8 mouse cellular contexts compared by ENCODE assay signal in the genomic region with DNA sequence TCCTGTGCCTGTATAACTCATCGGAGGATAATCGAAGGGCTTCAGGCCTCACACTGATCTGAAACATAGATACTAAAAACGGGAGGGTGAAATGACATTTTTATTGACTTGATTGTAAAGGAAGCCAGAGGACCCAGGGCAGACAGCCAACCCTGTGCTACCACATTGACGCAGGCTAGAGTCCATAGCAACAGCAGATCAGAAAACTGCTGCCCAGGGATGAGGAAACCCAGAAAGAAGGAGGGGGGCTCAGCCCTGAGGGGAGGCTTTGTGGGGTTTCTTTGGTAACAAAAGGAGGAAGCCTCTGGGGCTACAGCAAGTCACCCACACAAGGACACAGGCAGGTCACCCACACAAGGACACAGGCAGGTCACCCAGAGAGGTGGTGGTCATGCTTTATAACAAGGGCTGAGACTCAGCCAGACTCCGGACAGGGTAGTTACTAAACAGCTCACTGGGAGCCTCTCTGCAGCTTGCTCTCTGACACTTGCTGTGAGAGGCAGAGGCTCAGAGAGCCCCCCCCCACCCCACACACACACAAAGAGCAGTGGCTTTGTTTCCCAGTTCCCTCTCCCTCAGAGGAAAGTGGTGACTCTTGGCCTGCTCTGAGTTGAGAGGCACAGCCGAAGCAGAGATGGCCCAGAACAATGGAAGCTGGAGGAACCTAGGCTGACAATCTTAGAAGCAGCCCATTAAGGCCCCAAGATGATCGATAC. TPM values are rescaled to one million over a fixed set of nuclear protein-coding genes. Genes with fewer than 3 reads are reported as not detected.
DNase-seq lines count a peak whose midpoint lies in the region; ATAC-seq lines count a peak whose summit lies in the region.

No protein-coding gene starts in this region.

- peak; percentile 77 for ATAC-seq in hindbrain, embryonic 13.5 days (ENCODE audit: low FRiP score)

- peak; percentile 38 to 54 for DNase-seq in cerebellum, postnatal 14 days
- no peak for DNase-seq in cerebellum, postnatal 36 days
- DNase-seq in MN1 (ENCODE audit: low spot score) = peak; percentile 35
- peak; percentile 21 for DNase-seq in lung, postnatal 36 days
- DNase-seq in ovary, adult 18-20 months (ENCODE audit: low spot score) = no peak
- DNase-seq in cerebellum, adult 8-10 months = no peak
- DNase-seq in cerebellum, adult 18-20 months = no peak

- peaks cover 4% of the 10 kb centered on the region; the same call in 1 of the 2 replicates for H3K27me3 ChIP-seq in hindbrain, embryonic 13.5 days

- H3K27ac ChIP-seq in hindbrain, embryonic 13.5 days = peak overlapping the region; percentile 73

- no peaks in the 10 kb centered on the region for H3K36me3 ChIP-seq in hindbrain, embryonic 13.5 days

- no peaks in the 10 kb centered on the region for H3K9me3 ChIP-seq in hindbrain, embryonic 13.5 days

- no peak overlapping the region for H3K9ac ChIP-seq in hindbrain, embryonic 13.5 days

- H3K4me1 ChIP-seq in hindbrain, embryonic 13.5 days (replicated peaks) = peaks cover 26% of the 10 kb centered on the region

- no peak overlapping the region for H3K4me2 ChIP-seq in hindbrain, embryonic 13.5 days

- no peak overlapping the region for H3K4me3 ChIP-seq in hindbrain, embryonic 13.5 days

- 27% methylated on average over 7 of the region's 7 CpGs for WGBS in hindbrain, embryonic 13.5 days

RNA-seq across cellular contexts. Expression of a gene that starts 19.2 kb away (rescaled TPM):
- polyA plus RNA-seq in hindbrain, embryonic 13.5 days (2015; fragmentation: Nextera tagmentation; extraction: Ambion mirVana) = 2.8 and 3.1 TPM in 2 replicates

Comparison
In these comparisons a context has a peak if more than half of its experiments do, and no peak if none do; other contexts are left out.
1. DNase-seq: peak in cerebellum, postnatal 14 days (2 of 2), MN1 (single experiment) and lung, postnatal 36 days (single experiment); none in cerebellum, postnatal 36 days (0 of 2), ovary, adult 18-20 months (single experiment), cerebellum, adult 8-10 months (single experiment) and cerebellum, adult 18-20 months (0 of 2).